Mouse (Mus musculus) kidney, adult 2 months (tissue): ENCODE data around the gene Trabd2b.

Source experiments
- CTCF ChIP-seq: fragments of 200-500 bp; conservative IDR thresholded peaks from 2 replicates; pipeline ENCODE4 v1.5.1; 2011; ENCODE audit warnings: low read depth, mild to moderate bottlenecking, control low read depth, low read length, moderate library complexity, mixed read lengths; ENCODE audit not compliant: insufficient read depth, insufficient read length
- POLR2A ChIP-seq: fragments of 200-500 bp; IDR thresholded peaks from one replicate; pipeline ENCODE4 v1.6.1; 2011; ENCODE audit warnings: low read depth, low read length, control low read depth

DNA sequence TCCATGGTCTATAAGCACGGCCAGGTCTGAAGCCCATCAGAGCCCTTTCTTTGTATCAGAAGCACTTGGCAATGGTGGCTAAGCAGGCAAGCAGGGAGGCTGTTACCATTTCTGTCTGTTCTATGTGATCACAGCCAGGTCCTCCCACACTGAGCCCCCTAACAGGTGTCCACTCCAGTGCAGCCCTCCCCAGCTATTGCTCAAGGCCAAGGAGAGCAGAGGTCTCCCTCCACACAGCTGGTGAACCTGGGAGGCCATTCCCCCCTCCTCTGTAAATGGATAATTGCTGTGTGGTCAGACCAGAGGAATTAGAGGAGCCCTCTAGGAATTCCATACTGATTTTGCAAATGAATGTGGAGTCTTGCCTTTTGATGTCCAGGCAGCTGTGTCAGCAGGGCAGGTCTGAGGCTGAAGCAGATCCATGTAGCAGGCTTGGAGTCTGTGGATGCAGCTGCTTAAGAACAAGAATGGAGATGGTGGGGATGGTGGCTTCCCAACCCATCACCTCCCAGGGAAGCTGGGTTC lies 161.6 kb downstream of the Trabd2b start:
- no peak for TF ChIP-seq CTCF
- TF ChIP-seq POLR2A, result no peak
